Mouse (Mus musculus): ENCODE results near the gene Iqcf3. TPM values are rescaled to one million over a fixed set of nuclear protein-coding genes. Genes with fewer than 3 reads are reported as not detected.

Gene Iqcf3
- total and polyA plus RNA-seq, 2 experiments from 2014 or later, result not detected

DNA sequence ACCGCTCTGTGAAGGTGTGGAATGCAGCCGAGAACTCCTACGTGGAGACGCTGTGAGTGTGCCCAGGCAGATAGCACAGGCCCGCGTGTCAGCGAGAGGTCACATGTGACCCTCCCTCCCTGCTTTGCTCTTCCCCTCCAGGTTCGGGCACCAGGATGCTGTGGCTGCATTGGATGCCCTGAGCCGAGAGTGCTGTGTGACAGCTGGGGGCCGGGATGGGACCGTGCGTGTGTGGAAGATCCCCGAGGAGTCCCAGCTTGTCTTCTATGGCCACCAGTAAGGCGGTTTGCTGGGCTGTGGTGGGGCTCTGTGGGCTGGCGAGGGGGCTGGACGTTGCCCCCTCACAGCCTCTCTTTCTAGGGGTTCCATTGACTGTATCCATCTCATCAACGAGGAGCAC lies 77.8 kb downstream of the Iqcf3 start:
- Histone ChIP-seq H3K36me3 (ENCODE audit: insufficient read depth, low read length) (peaks cover 44% of the 10 kb centered on the region), H3K9me3 (ENCODE audit: low read length) (no peaks in the 10 kb centered on the region), H3K4me3 (ENCODE audit: low read depth, low read length) (no peak overlapping the region), H3K27me3 (ENCODE audit: insufficient read depth, low read length) (no peaks in the 10 kb centered on the region), H3K9ac (replicated peaks; ENCODE audit: low read length, poor library complexity, severe bottlenecking) (no peak overlapping the region), H3K4me1 (ENCODE audit: insufficient read depth, low read length) (no peaks in the 10 kb centered on the region), H3K27ac (ENCODE audit: low read depth, low read length) (no peak overlapping the region), H3K4me2 (ENCODE audit: low read depth, low read length, poor library complexity, severe bottlenecking) (no peak overlapping the region)
- ATAC-seq (ENCODE audit: low FRiP score), result no peak
- TF ChIP-seq CTCF (IDR thresholded peaks at IDR 0.05), result no peak
- no peak for DNase-seq (ENCODE audit: low spot score)
- 92% methylated on average over 17 of the region's 17 CpGs for WGBS

DNA sequence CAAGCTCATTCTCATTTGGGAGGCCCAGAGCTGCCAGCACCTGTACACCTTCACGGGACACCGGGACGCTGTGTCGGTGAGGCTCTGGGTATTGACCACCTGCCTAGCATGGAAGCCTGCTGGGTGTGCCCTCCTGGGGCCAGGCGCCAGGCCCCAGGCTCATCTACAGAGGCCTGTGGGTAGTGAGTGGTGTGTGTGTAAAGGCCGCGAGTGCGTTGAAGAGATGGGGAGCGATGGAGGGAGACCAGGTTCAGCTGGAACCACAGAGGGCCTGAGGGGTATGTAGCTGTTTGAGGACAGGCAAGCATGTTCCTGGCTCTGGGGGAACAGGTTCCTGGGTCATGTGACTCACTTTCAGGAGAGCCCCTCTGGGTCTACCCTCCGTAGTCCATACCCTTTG lies 78.3 kb downstream of the Iqcf3 start:
- no peak for DNase-seq (ENCODE audit: low spot score)
- H3K4me2 ChIP-seq (ENCODE audit: low read depth, low read length, poor library complexity, severe bottlenecking), result no peak overlapping the region
- H3K9me3 ChIP-seq (ENCODE audit: low read length), result no peaks in the 10 kb centered on the region
- no peak for TF ChIP-seq CTCF (IDR thresholded peaks at IDR 0.05)
- no peaks in the 10 kb centered on the region for H3K27me3 ChIP-seq (ENCODE audit: insufficient read depth, low read length)
- ATAC-seq (ENCODE audit: low FRiP score), result no peak
- H3K4me1 ChIP-seq (ENCODE audit: insufficient read depth, low read length), result 0 out of 2 replicates have a peak, but pooled peaks cover under 1% of the 10 kb centered on the region
- no peak overlapping the region for H3K9ac ChIP-seq (replicated peaks; ENCODE audit: low read length, poor library complexity, severe bottlenecking)
- over 99% methylated on average over 10 of the region's 10 CpGs for WGBS
- peaks cover 44% of the 10 kb centered on the region for H3K36me3 ChIP-seq (ENCODE audit: insufficient read depth, low read length)
- no peak overlapping the region for H3K4me3 ChIP-seq (ENCODE audit: low read depth, low read length)
- no peak overlapping the region for H3K27ac ChIP-seq (ENCODE audit: low read depth, low read length)

DNA sequence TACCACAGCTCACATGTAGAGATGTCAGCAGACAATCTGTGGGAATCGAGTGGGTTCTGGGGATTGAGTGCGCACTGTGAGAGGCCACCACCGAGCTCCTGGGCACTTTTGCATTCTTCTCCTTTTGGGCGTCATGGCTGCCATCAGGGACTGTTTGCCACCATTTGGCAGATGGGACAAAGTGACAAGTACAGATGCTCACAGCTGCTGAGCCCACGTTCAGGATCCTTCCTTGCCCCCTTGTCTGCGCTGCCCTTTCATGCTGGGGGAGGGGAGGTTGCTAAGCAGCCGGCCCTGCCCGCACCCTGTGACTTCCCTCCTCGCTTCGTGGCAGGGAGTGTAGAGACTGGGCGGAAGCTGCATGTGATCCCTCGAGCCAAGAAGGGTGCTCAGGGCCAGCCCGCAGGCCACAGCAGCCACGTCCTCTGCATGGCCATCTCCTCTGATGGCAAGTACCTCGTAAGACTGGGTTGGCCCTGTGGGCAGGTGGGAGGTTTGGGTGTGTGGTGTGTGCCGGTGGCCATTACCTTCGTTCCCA lies 78.8 kb downstream of the Iqcf3 start:
- Histone ChIP-seq H3K4me2 (ENCODE audit: low read depth, low read length, poor library complexity, severe bottlenecking) (no peak overlapping the region), H3K36me3 (ENCODE audit: insufficient read depth, low read length) (peaks cover 44% of the 10 kb centered on the region), H3K27ac (ENCODE audit: low read depth, low read length) (no peak overlapping the region), H3K4me1 (ENCODE audit: insufficient read depth, low read length) (peaks cover 5% of the 10 kb centered on the region; the same call in 1 of the 2 replicates), H3K4me3 (ENCODE audit: low read depth, low read length) (no peak overlapping the region), H3K9me3 (ENCODE audit: low read length) (no peaks in the 10 kb centered on the region), H3K9ac (replicated peaks; ENCODE audit: low read length, poor library complexity, severe bottlenecking) (no peak overlapping the region), H3K27me3 (ENCODE audit: insufficient read depth, low read length) (no peaks in the 10 kb centered on the region)
- no peak for TF ChIP-seq CTCF (IDR thresholded peaks at IDR 0.05)
- WGBS, result 90% methylated on average over 17 of the region's 17 CpGs
- ATAC-seq (ENCODE audit: low FRiP score) (no peak), DNase-seq (ENCODE audit: low spot score) (no peak)

DNA sequence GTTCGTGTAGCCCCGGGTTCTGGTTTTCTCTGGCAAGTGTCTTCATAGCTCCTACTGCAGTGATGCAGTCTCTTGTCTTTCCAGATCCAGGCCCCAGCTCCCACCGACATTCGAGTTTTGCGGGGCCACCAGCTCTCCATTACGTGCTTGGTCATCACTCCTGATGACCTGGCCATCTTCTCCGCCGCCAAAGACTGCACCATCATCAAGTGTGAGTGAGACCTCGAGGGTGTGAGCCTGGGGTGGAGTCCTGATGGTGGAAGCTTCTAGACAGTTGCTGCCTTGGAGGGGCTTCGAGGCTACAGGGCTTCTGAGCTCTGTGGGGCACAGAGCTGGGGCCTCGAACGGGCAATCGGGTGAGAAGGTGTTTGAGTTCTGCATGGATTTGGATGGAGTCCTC lies 79.8 kb downstream of the Iqcf3 start:
- H3K4me3 ChIP-seq (ENCODE audit: low read depth, low read length), result no peak overlapping the region
- peaks cover 44% of the 10 kb centered on the region for H3K36me3 ChIP-seq (ENCODE audit: insufficient read depth, low read length)
- ATAC-seq (ENCODE audit: low FRiP score) (no peak), DNase-seq (ENCODE audit: low spot score) (no peak)
- peaks cover 5% of the 10 kb centered on the region; the same call in 1 of the 2 replicates for H3K4me1 ChIP-seq (ENCODE audit: insufficient read depth, low read length)
- no peak overlapping the region for H3K27ac ChIP-seq (ENCODE audit: low read depth, low read length)
- WGBS, result 95% methylated on average over 13 of the region's 13 CpGs
- H3K9me3 ChIP-seq (ENCODE audit: low read length), result no peaks in the 10 kb centered on the region
- no peak for TF ChIP-seq CTCF (IDR thresholded peaks at IDR 0.05)
- H3K4me2 ChIP-seq (ENCODE audit: low read depth, low read length, poor library complexity, severe bottlenecking), result no peak overlapping the region
- no peaks in the 10 kb centered on the region for H3K27me3 ChIP-seq (ENCODE audit: insufficient read depth, low read length)
- H3K9ac ChIP-seq (replicated peaks; ENCODE audit: low read length, poor library complexity, severe bottlenecking), result no peak overlapping the region

DNA sequence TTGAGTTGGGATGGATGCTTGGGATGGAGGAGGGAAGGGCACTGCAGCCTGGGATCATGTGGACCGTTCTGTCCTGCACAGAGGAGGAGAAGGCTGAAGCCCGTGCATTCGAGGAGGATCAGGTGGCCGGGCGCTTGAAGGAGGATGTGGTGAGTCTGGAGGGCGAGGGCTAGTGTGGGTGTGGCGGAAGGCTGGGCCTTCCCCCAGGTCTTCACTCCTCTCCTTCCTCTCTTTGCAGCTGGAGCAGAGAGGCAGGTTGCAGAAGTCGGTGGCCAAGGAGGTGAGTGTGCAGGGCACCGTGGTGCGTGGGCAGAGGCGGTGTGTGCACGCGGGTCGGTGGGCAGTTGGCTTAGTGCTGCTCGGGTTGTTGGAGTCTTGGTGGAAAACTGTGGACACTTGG lies 80.4 kb downstream of the Iqcf3 start:
- no peaks in the 10 kb centered on the region for H3K27me3 ChIP-seq (ENCODE audit: insufficient read depth, low read length)
- DNase-seq (ENCODE audit: low spot score) (no peak), ATAC-seq (ENCODE audit: low FRiP score) (no peak)
- WGBS, result 98% methylated on average over 15 of the region's 15 CpGs
- H3K36me3 ChIP-seq (ENCODE audit: insufficient read depth, low read length), result peaks cover 44% of the 10 kb centered on the region
- H3K9me3 ChIP-seq (ENCODE audit: low read length), result no peaks in the 10 kb centered on the region
- no peak overlapping the region for H3K4me3 ChIP-seq (ENCODE audit: low read depth, low read length)
- H3K27ac ChIP-seq (ENCODE audit: low read depth, low read length), result no peak overlapping the region
- H3K4me1 ChIP-seq (ENCODE audit: insufficient read depth, low read length), result peaks cover 5% of the 10 kb centered on the region; the same call in 1 of the 2 replicates
- H3K4me2 ChIP-seq (ENCODE audit: low read depth, low read length, poor library complexity, severe bottlenecking), result no peak overlapping the region
- no peak for TF ChIP-seq CTCF (IDR thresholded peaks at IDR 0.05)
- no peak overlapping the region for H3K9ac ChIP-seq (replicated peaks; ENCODE audit: low read length, poor library complexity, severe bottlenecking)

DNA sequence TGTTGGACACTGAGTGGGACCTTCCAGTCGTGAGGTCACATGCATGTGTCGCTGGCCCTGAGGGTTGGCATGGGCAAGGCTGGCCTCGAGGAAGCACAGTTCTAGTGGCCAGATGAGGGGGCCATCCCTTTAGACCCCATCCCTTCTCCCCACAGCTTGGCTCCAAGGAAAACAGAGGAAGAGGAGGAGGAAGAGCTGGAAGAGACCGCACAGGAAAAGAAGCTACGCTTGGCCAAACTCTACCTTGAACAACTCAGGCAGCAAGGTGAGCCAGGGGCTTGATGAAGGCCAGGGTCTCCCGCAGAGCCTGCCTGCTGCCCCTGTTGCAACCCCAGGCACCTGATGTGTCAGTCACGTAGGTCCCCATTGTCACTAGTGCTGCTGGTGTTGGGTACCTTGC lies 80.9 kb downstream of the Iqcf3 start:
- no peak for TF ChIP-seq CTCF (IDR thresholded peaks at IDR 0.05)
- H3K27ac ChIP-seq (ENCODE audit: low read depth, low read length), result no peak overlapping the region
- ATAC-seq (ENCODE audit: low FRiP score) (no peak), DNase-seq (ENCODE audit: low spot score) (no peak)
- H3K9me3 ChIP-seq (ENCODE audit: low read length), result no peaks in the 10 kb centered on the region
- H3K4me3 ChIP-seq (ENCODE audit: low read depth, low read length), result no peak overlapping the region
- 97% methylated on average over 7 of the region's 7 CpGs for WGBS
- no peak overlapping the region for H3K4me2 ChIP-seq (ENCODE audit: low read depth, low read length, poor library complexity, severe bottlenecking)
- peaks cover 5% of the 10 kb centered on the region; the same call in 1 of the 2 replicates for H3K4me1 ChIP-seq (ENCODE audit: insufficient read depth, low read length)
- no peak overlapping the region for H3K9ac ChIP-seq (replicated peaks; ENCODE audit: low read length, poor library complexity, severe bottlenecking)
- no peaks in the 10 kb centered on the region for H3K27me3 ChIP-seq (ENCODE audit: insufficient read depth, low read length)
- peaks cover 41% of the 10 kb centered on the region for H3K36me3 ChIP-seq (ENCODE audit: insufficient read depth, low read length)
